Mouse (Mus musculus): Measurements from ENCODE around the gene Chmp4b. TPM values are rescaled to one million over a fixed set of nuclear protein-coding genes. Genes with fewer than 3 reads are reported as not detected.

Chmp4b gene
- polyA plus RNA-seq, 2 experiments from 2014 or later: 5.9 to 6.3 TPM

DNA sequence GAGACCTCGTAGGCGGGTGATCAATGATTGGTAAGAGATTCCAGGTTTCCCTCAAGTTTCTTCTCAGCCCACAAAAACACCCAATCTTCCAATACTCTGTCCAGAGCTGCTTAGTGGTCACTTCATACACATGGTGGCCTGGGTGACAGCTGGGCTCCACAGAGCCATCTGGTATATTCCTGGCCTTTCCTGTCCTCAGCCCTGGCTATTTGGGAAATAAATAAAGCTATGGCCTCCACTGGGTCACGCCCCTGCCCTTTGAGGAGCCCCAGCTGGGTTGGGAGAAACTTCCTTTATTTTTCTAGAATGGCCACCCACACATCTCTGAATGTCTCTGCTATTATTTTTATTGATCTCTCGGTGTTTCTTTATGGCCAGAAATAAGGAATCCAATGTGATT is 72.0 kb downstream of the Chmp4b start:
- ATAC-seq: no peak

- no peak for ATAC-seq
These were observed 78.2 kb downstream of the Chmp4b start for GRCm38 (mm10) chr2:154729737-154730136.

DNA sequence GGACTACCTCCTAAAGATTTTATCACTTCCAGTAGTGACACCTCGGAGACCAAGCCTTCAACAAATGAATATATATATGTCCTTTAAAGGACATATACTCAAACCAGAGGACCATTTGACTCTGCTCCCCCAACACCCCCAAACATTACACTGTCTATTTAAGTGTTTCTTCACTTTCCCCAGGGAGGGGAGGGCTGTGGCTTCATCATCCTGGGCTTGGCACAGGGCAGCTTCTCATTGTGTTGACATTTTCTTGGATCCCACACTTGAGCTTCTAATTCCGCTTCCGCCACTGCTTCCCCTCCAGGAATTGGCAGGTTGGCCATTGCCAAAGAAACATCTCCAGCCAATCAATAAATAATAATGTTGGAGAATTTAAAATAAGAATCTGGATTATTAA is 79.3 kb downstream of the Chmp4b start:
- no peak for ATAC-seq

GRCm38 (mm10) chr2:154731916-154732315 is 80.4 kb downstream of the Chmp4b start:
- no peak for ATAC-seq

DNA sequence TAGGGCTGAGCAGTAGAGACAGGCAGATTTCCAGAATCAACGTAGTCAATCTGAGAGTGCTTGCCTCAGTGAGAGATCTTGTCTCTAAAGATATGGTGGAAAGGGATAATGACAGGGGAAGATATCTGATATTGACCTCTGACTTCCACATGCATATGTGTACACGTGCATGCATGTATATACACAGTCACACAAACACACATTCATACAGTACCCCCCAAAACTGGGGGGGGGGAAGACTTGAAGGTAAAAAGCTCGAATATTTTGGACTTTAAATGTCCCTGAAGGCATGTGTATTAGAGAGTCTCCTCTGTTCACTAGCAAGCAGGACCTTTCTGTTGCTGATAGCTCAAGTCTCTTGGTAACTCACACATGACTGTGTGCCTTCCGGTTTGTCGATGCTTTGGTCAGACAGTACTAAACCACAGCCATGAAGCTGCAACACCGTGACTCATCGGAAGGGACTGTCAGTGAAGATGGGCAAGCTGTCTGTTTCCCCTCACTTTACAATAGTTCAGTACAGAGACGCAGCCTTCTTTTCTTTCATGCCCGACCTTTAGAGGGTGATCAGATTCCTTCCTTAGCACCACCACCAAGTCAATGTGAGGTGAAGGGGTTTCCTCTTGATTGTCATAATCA is 81.1 kb downstream of the Chmp4b start:
- ATAC-seq: peak; percentile 46

GRCm38 (mm10) chr2:154734977-154735376 is 83.5 kb downstream of the Chmp4b start:
- no peak for ATAC-seq

- ATAC-seq: no peak
These were observed 83.9 kb downstream of the Chmp4b start for GRCm38 (mm10) chr2:154735416-154735815.

GRCm38 (mm10) chr2:154735986-154736385 is 84.5 kb downstream of the Chmp4b start:
- ATAC-seq: no peak

DNA sequence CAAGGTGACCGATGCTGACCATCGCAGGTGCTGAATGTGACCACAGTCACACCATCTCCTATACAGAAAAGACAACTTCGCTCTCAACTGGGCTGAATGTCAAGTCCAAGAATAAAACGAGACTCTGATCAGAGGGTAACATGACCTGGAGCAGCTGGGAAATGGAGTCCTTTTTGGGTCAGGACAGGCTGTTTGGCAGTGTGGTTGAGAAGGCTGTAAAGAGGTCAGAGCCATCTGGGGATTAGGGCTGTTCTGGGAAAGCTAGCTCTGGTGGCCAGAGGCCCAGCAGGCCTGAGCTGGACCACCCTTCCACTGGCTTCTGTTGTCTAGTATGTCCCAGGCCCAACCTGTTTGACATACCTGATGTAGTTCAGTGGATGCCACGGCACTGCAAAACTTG is 87.1 kb downstream of the Chmp4b start:
- ATAC-seq: no peak

- ATAC-seq: no peak
These were observed 91.7 kb downstream of the Chmp4b start for GRCm38 (mm10) chr2:154742911-154743819.

- no peak for ATAC-seq
These were observed 92.4 kb downstream of the Chmp4b start for GRCm38 (mm10) chr2:154743915-154744314.

Other genes starting within 250 kb of the Chmp4b start
- gene Snta1, start 243.6 kb upstream of the Chmp4b start, polyA plus RNA-seq (2017; shearing (Covaris generic)): not detected
- 10 to 100 TPM; 19.7 to 21.8 TPM for gene Cbfa2t2, start 215.2 kb upstream of the Chmp4b start, polyA plus RNA-seq (2017; shearing (Covaris generic))
- gene 1700003F12Rik, start 104.6 kb upstream of the Chmp4b start, polyA plus RNA-seq (2017; shearing (Covaris generic)): not detected
- not detected for gene Actl10, start 99.9 kb upstream of the Chmp4b start, polyA plus RNA-seq (2017; shearing (Covaris generic))
- 1 to 10 TPM in 1 of 2 experiments, under 1 TPM in 1; 0.27 to 1.4 TPM for gene Necab3, start 92.8 kb upstream of the Chmp4b start, polyA plus RNA-seq (2017; shearing (Covaris generic))
- gene E2f1, start 81.8 kb upstream of the Chmp4b start, polyA plus RNA-seq (2017; shearing (Covaris generic)): 1 to 10 TPM in 1 of 2 experiments, under 1 TPM in 1; 0.91 to 2.3 TPM
- gene Pxmp4, start 48.0 kb upstream of the Chmp4b start, polyA plus RNA-seq (2017; shearing (Covaris generic)): 10 to 100 TPM; 20.5 to 23.2 TPM
- gene Zfp341, start 38.4 kb upstream of the Chmp4b start, polyA plus RNA-seq (2017; shearing (Covaris generic)): under 1 TPM; 0.37 to 0.73 TPM
- not detected for gene 4930519P11Rik, start 38.3 kb upstream of the Chmp4b start, polyA plus RNA-seq (2017; shearing (Covaris generic))
- 1 to 10 TPM in 1 of 2 experiments, not detected in 1; 1.4 TPM for gene Gm14214, start 118.3 kb downstream of the Chmp4b start, polyA plus RNA-seq (2017; shearing (Covaris generic))
- gene Raly, start 139.4 kb downstream of the Chmp4b start, polyA plus RNA-seq (2017; shearing (Covaris generic)): 10 to 100 TPM; 10.4 to 19.3 TPM
- gene a, start 139.7 kb downstream of the Chmp4b start, polyA plus RNA-seq (2017; shearing (Covaris generic)): not detected
- gene Eif2s2, start 241.2 kb downstream of the Chmp4b start, polyA plus RNA-seq (2017; shearing (Covaris generic)): 100 to 1,000 TPM in 1 of 2 experiments, 10 to 100 TPM in 1; 94.5 to 114 TPM

Data from activated CD4-positive, CD25-positive, alpha-beta regulatory T cell, adult 4 months (primary cell).